Mouse (Mus musculus): ENCODE measurements around the gene Gnpda2. TPM values are rescaled to one million over a fixed set of nuclear protein-coding genes. Genes with fewer than 3 reads are reported as not detected.

The Gnpda2 gene
- total and polyA plus RNA-seq, 3 experiments: 6.3 to 16.8 (median 6.6) TPM

- Histone ChIP-seq H3K9me3 (replicated peaks; ENCODE audit: low read length) (no peaks in the 10 kb centered on the region), H3K36me3 (replicated peaks in 1 of 2; ENCODE audit: control insufficient read depth in 1 of 2, insufficient read depth in 1 of 2, low read length in 1 of 2) (no peaks in the 10 kb centered on the region), H3K27me3 (replicated peaks) (no peaks in the 10 kb centered on the region), H3K79me2 (replicated peaks; ENCODE audit: control insufficient read depth, extremely low read depth, insufficient read depth, poor library complexity, severe bottlenecking) (no peaks in the 10 kb centered on the region), H3K9ac (ENCODE audit: insufficient read depth, low read depth) (no peak overlapping the region), H3K4me2 (ENCODE audit: insufficient read depth, low read depth, poor library complexity, severe bottlenecking) (no peak overlapping the region), H3K4me1 (ENCODE audit: control insufficient read depth in 1 of 2, insufficient read depth in 2 of 2) (no peaks in the 10 kb centered on the region), H3K4me3 (replicated peaks in 1 of 3; ENCODE audit: low read depth in 2 of 3, low read length in 2 of 3, poor library complexity in 1 of 3) (no peak overlapping the region), H3K27ac (ENCODE audit: insufficient read depth, low read depth) (no peak overlapping the region)
- TF ChIP-seq JUND (conservative IDR thresholded peaks at IDR 0.05; ENCODE audit: low read depth, low read length) (no peak), CTCF (conservative IDR thresholded peaks at IDR 0.05 in 1 of 2, IDR thresholded peaks at IDR 0.05 in 1 of 2; ENCODE audit: low read depth in 2 of 2, low read length in 2 of 2) (no peak), EP300 (IDR thresholded peaks at IDR 0.05; ENCODE audit: low read length) (no peak), ELF1 (IDR thresholded peaks at IDR 0.05; ENCODE audit: low read depth, low read length) (no peak), NRF1 (IDR thresholded peaks at IDR 0.05; ENCODE audit: low read depth, low read length) (no peak), CHD2 (IDR thresholded peaks at IDR 0.05; ENCODE audit: low read length) (no peak), RCOR1 (conservative IDR thresholded peaks at IDR 0.05; ENCODE audit: low read depth, low read length) (no peak), MAX (IDR thresholded peaks at IDR 0.05; ENCODE audit: low read length) (no peak), SMC3 (IDR thresholded peaks at IDR 0.05; ENCODE audit: low read depth, low read length) (no peak), MYC (IDR thresholded peaks at IDR 0.05; ENCODE audit: low read depth, low read length) (no peak), KAT2A (IDR thresholded peaks at IDR 0.05; ENCODE audit: insufficient replicate concordance, low read length) (no peak), ZMIZ1 (IDR thresholded peaks at IDR 0.05; ENCODE audit: low read depth, low read length) (no peak)
- DNase-seq (ENCODE audit: extremely low read depth): no peak
- dilution Hi-C loops (cut with MboI; ENCODE audit: extremely low pct_ligation_motif_present, extremely low pct_unique_long_range_greater_than_20kb, low sequenced_read_pairs): no loop called here
- in situ Hi-C loops (cut with MboI; ENCODE audit: low pct_ligation_motif_present, low pct_unique_long_range_greater_than_20kb, low sequenced_read_pairs): no loop called here
Measured at GRCm38 (mm10) chr5:69541680-69542079, 50.5 kb downstream of the Gnpda2 start.

GRCm38 (mm10) chr5:69523944-69524343 lies 68.2 kb downstream of the Gnpda2 start:
- H3K36me3 ChIP-seq (replicated peaks in 1 of 2; ENCODE audit: control insufficient read depth in 1 of 2, insufficient read depth in 1 of 2, low read length in 1 of 2): no peaks in the 10 kb centered on the region
- no peak overlapping the region for H3K4me2 ChIP-seq (ENCODE audit: insufficient read depth, low read depth, poor library complexity, severe bottlenecking)
- H3K9me3 ChIP-seq (replicated peaks; ENCODE audit: low read length): no peaks in the 10 kb centered on the region
- no peak overlapping the region for H3K4me3 ChIP-seq (replicated peaks in 1 of 3; ENCODE audit: low read depth in 2 of 3, low read length in 2 of 3, poor library complexity in 1 of 3)
- no peaks in the 10 kb centered on the region for H3K27me3 ChIP-seq (replicated peaks)
- H3K9ac ChIP-seq (ENCODE audit: insufficient read depth, low read depth): no peak overlapping the region
- dilution Hi-C loops (cut with MboI; ENCODE audit: extremely low pct_ligation_motif_present, extremely low pct_unique_long_range_greater_than_20kb, low sequenced_read_pairs): no loop called here
- TF ChIP-seq CHD2 (IDR thresholded peaks at IDR 0.05; ENCODE audit: low read length): no peak
- TF ChIP-seq TBP (conservative IDR thresholded peaks at IDR 0.05; ENCODE audit: low read depth, low read length): no peak
- no peak for TF ChIP-seq EP300 (IDR thresholded peaks at IDR 0.05; ENCODE audit: low read length)
- no peak for TF ChIP-seq KAT2A (IDR thresholded peaks at IDR 0.05; ENCODE audit: insufficient replicate concordance, low read length)
- TF ChIP-seq ZC3H11A (IDR thresholded peaks at IDR 0.05; ENCODE audit: low read depth, low read length): no peak
- no peak for TF ChIP-seq ZMIZ1 (IDR thresholded peaks at IDR 0.05; ENCODE audit: low read depth, low read length)
- TF ChIP-seq MAX (IDR thresholded peaks at IDR 0.05; ENCODE audit: low read length): no peak
- no peak for TF ChIP-seq NRF1 (IDR thresholded peaks at IDR 0.05; ENCODE audit: low read depth, low read length)
- no peaks in the 10 kb centered on the region for H3K79me2 ChIP-seq (replicated peaks; ENCODE audit: control insufficient read depth, extremely low read depth, insufficient read depth, poor library complexity, severe bottlenecking)
- DNase-seq (ENCODE audit: extremely low read depth): no peak
- in situ Hi-C loops (cut with MboI; ENCODE audit: low pct_ligation_motif_present, low pct_unique_long_range_greater_than_20kb, low sequenced_read_pairs): loop anchor here (25.0 kb wide), 1 partner anchor 1262 kb away; no protein-coding TSS in a partner anchor
- H3K27ac ChIP-seq (ENCODE audit: insufficient read depth, low read depth): no peak overlapping the region
- H3K4me1 ChIP-seq (ENCODE audit: control insufficient read depth in 1 of 2, insufficient read depth in 2 of 2): no peaks in the 10 kb centered on the region

Other genes starting within 250 kb of the Gnpda2 start
- gene Yipf7, start 49.7 kb downstream of the Gnpda2 start, total RNA-seq (2012; rRNA removed): not detected in 2 replicates
- gene Yipf7, start 49.7 kb downstream of the Gnpda2 start, total RNA-seq (2014; rRNA removed): 0.26 TPM in 1 of 2 replicates, not detected in the other
- 0.44 TPM in 1 of 2 replicates, not detected in the other for gene Yipf7, start 49.7 kb downstream of the Gnpda2 start, polyA plus RNA-seq (2012; ENCODE audit: insufficient read length, low read depth)
- 15.8 and 17.1 TPM in 2 replicates for gene Guf1, start 35.4 kb downstream of the Gnpda2 start, total RNA-seq (2012; rRNA removed)
- 36.8 and 42.4 TPM in 2 replicates for gene Guf1, start 35.4 kb downstream of the Gnpda2 start, total RNA-seq (2014; rRNA removed)
- gene Guf1, start 35.4 kb downstream of the Gnpda2 start, polyA plus RNA-seq (2012; ENCODE audit: insufficient read length, low read depth): 23.1 and 25.6 TPM in 2 replicates

Measured in CH12.LX (cell line).